Mouse (Mus musculus) erythroblast, adult 5-6 weeks (primary cell): ENCODE data around the gene Mex3d. TPM values are rescaled to one million over a fixed set of nuclear protein-coding genes. Genes with fewer than 3 reads are reported as not detected.

ENCODE experiments used
- ATAC-seq: replicated peaks from 2 replicates; pipeline ENCODE4 v1.8.0; 2016; ENCODE audit warnings: moderate number of reproducible peaks, mild to moderate bottlenecking, moderate TSS enrichment, inconsistent platforms; ENCODE audit not compliant: poor library complexity, low FRiP score, severe bottlenecking
- total RNA-seq, 2 experiments: library from RNA; stranded (forward) in 1 of 2; stranded (reverse) in 1 of 2; fragments of 150-400 nt in 1 of 2; fragments of 200-764, 138-1000 nt in 1 of 2; gene quantifications; 2 replicates each; pipeline versions ENCODE4 v1.2.3 to v1.2.4; 2015 to 2017; ENCODE audit warnings: low replicate concordance in 2 of 2

The Mex3d gene
- total RNA-seq (2015; ENCODE audit: low replicate concordance), result 1.5 TPM in 1 of 2 replicates, not detected in the other
- 0.51 and 0.70 TPM in 2 replicates for total RNA-seq (2017; ENCODE audit: low replicate concordance)

GRCm38 (mm10) chr10:80387522-80387959 lies at the start of gene Mex3d:
TSS of gene Mex3d (minus strand) at chr10:80387659.
- 0 out of 2 replicates have a peak, but pooled peaks have one; percentile 13 for ATAC-seq

- no peak for ATAC-seq
These were observed 48.8 kb upstream of the Mex3d start for GRCm38 (mm10) chr10:80436276-80436675.

- ATAC-seq, result peak; percentile 19
These were observed 48.3 kb upstream of the Mex3d start for GRCm38 (mm10) chr10:80435764-80436163.

- ATAC-seq, result no peak
These were observed 47.4 kb upstream of the Mex3d start for GRCm38 (mm10) chr10:80434823-80435222.

- no peak for ATAC-seq
These were observed 46.8 kb upstream of the Mex3d start for GRCm38 (mm10) chr10:80434233-80434592.

GRCm38 (mm10) chr10:80433513-80434232 lies 46.2 kb upstream of the Mex3d start, which contains the start of gene Tcf3:
TSS of gene Tcf3 (minus strand) at chr10:80433647.
- ATAC-seq, result peak; percentile 82

GRCm38 (mm10) chr10:80432936-80433512 lies 45.6 kb upstream of the Mex3d start:
- ATAC-seq, result no peak

- ATAC-seq, result no peak
These were observed 44.9 kb upstream of the Mex3d start for GRCm38 (mm10) chr10:80432387-80432785.

GRCm38 (mm10) chr10:80431570-80432386 lies 44.3 kb upstream of the Mex3d start:
- ATAC-seq, result no peak

GRCm38 (mm10) chr10:80430375-80430980 lies 43.0 kb upstream of the Mex3d start:
- ATAC-seq, result no peak

- no peak for ATAC-seq
These were observed 42.3 kb upstream of the Mex3d start for GRCm38 (mm10) chr10:80429800-80430199.

GRCm38 (mm10) chr10:80425041-80425440 lies 37.6 kb upstream of the Mex3d start:
- no peak for ATAC-seq

- peak; percentile 55 for ATAC-seq
These were observed 36.1 kb upstream of the Mex3d start for GRCm38 (mm10) chr10:80423562-80423961.

GRCm38 (mm10) chr10:80421651-80422472 lies 34.4 kb upstream of the Mex3d start:
- peak; percentile 78 for ATAC-seq

GRCm38 (mm10) chr10:80421208-80421607 lies 33.7 kb upstream of the Mex3d start:
- no peak for ATAC-seq

GRCm38 (mm10) chr10:80420729-80421128 lies 33.3 kb upstream of the Mex3d start:
- ATAC-seq, result no peak

- ATAC-seq, result no peak
These were observed 32.0 kb upstream of the Mex3d start for GRCm38 (mm10) chr10:80419419-80419818.

- ATAC-seq, result peak; percentile 51
These were observed 30.9 kb upstream of the Mex3d start for GRCm38 (mm10) chr10:80418311-80418710.

GRCm38 (mm10) chr10:80417841-80418240 lies 30.4 kb upstream of the Mex3d start:
- no peak for ATAC-seq
